Mouse (Mus musculus) cerebellum, adult 2 months (tissue): ENCODE measurements around the gene Cyp2r1.

Experiments used
- CTCF ChIP-seq: fragments of 200-500 bp; IDR thresholded peaks from 2 replicates; pipeline ENCODE4 v1.5.1; 2011; ENCODE audit warnings: low read depth, mild to moderate bottlenecking, control low read depth, low read length, moderate library complexity, borderline replicate concordance; ENCODE audit not compliant: insufficient read depth
- POLR2A ChIP-seq: fragments of 200-500 bp; IDR thresholded peaks from 2 replicates; pipeline ENCODE4 v1.6.1; 2011; ENCODE audit warnings: low read length, control low read depth, borderline replicate concordance; ENCODE audit not compliant: insufficient read depth

GRCm38 (mm10) chr7:114576931-114577330 is 14.2 kb upstream of the Cyp2r1 start:
- TF ChIP-seq CTCF (no peak), POLR2A (no peak)
